Mouse (Mus musculus) midbrain, embryonic 16.5 days (tissue): ENCODE results near the gene Miip. TPM values are rescaled to one million over a fixed set of nuclear protein-coding genes. Genes with fewer than 3 reads are reported as not detected.

Experiments
- ATAC-seq: fragments of 200-750 bp; cut with Nextera tagmentation; 2 replicates; pipeline ENCODE4 v1.8.0; 2017; ENCODE audit warnings: moderate TSS enrichment
- H3K27ac ChIP-seq: fragments of 300-500 bp; sonication (generic); 2 replicates; pipeline ENCODE4 v1.5.1; 2014; ENCODE audit warnings: mild to moderate bottlenecking, low read length, mixed read lengths
- H3K27me3 ChIP-seq: fragments of 300-500 bp; sonication (generic); 2 replicates; pipeline ENCODE4 v1.6.1; 2014; ENCODE audit warnings: low read depth, low read length, mixed read lengths; ENCODE audit not compliant: control insufficient read depth, insufficient read depth
- H3K36me3 ChIP-seq: fragments of 300-500 bp; sonication (generic); 2 replicates; pipeline ENCODE4 v1.6.1; 2014; ENCODE audit warnings: mild to moderate bottlenecking, low read length, moderate library complexity, mixed read lengths; ENCODE audit not compliant: control insufficient read depth, insufficient read depth
- H3K4me1 ChIP-seq: fragments of 300-500 bp; sonication (generic); 2 replicates; pipeline ENCODE4 v1.6.1; 2014; ENCODE audit warnings: mild to moderate bottlenecking, low read length, mixed read lengths; ENCODE audit not compliant: control insufficient read depth, insufficient read depth
- H3K4me2 ChIP-seq: fragments of 300-500 bp; sonication (generic); 2 replicates; pipeline ENCODE4 v1.6.1; 2014; ENCODE audit warnings: mild to moderate bottlenecking, low read length, mixed read lengths
- H3K4me3 ChIP-seq: fragments of 300-500 bp; sonication (generic); 2 replicates; pipeline ENCODE4 v1.5.1; 2014; ENCODE audit warnings: low read depth, mild to moderate bottlenecking, low read length, moderate library complexity, mixed read lengths
- H3K9ac ChIP-seq: fragments of 300-500 bp; sonication (generic); 2 replicates; pipeline ENCODE4 v1.6.1; 2014; ENCODE audit warnings: low read depth, low read length, mixed read lengths
- H3K9me3 ChIP-seq: fragments of 300-500 bp; sonication (generic); replicated peaks from 2 replicates; pipeline ENCODE4 v1.6.1; 2014; ENCODE audit warnings: mild to moderate bottlenecking, low read length, mixed read lengths; ENCODE audit not compliant: control insufficient read depth, poor library complexity, severe bottlenecking
- WGBS: fragments of 180-500 bp; shearing (Covaris S2); extraction: QIAGEN DNeasy Blood & Tissue Kit; methylation state at CpG from one replicate; pipeline ENCODE4 v1.1.7; 2014; 5-methylcytosine and 5-hydroxymethylcytosine counted together
- polyA plus RNA-seq: library from polyadenylated mRNA; unstranded; fragments of >200 nt; fragmentation: Nextera tagmentation; extraction: Ambion mirVana; gene quantifications from 2 replicates; pipeline ENCODE4 v1.2.1, GENCODE M21; 2015

Miip gene
- polyA plus RNA-seq, result 34.8 and 38.8 TPM in 2 replicates

GRCm38 (mm10) chr4:147868450-147869031 lies at the start of gene Miip, which contains the start of gene Fv1:
Miip (minus strand) TSS chr4:147868816.
Fv1 (plus strand) TSS chr4:147868979.
- no peaks in the 10 kb centered on the region for H3K27me3 ChIP-seq
- peak within 1 kb of the TSS; percentile 76 for H3K4me3 ChIP-seq
- peaks cover 15% of the 10 kb centered on the region for H3K36me3 ChIP-seq
- H3K27ac ChIP-seq, result peak within 1 kb of the TSS; percentile 82
- peak within 1 kb of the TSS; percentile 83 for H3K9ac ChIP-seq
- peaks cover 22% of the 10 kb centered on the region for H3K4me1 ChIP-seq
- peak; percentile 97 for ATAC-seq
- no peaks in the 10 kb centered on the region for H3K9me3 ChIP-seq
- peak within 1 kb of the TSS; percentile 84 for H3K4me2 ChIP-seq
- WGBS, result under 1% methylated on average over 30 of the region's 30 CpGs

- no peak overlapping the region for H3K27ac ChIP-seq
- ATAC-seq, result no peak
- H3K9ac ChIP-seq, result no peak overlapping the region
- no peaks in the 10 kb centered on the region for H3K9me3 ChIP-seq
- H3K36me3 ChIP-seq, result no peaks in the 10 kb centered on the region
- H3K27me3 ChIP-seq, result no peaks in the 10 kb centered on the region
- no peak overlapping the region for H3K4me2 ChIP-seq
- 93% methylated on average over 5 of the region's 5 CpGs for WGBS
- peaks cover 4% of the 10 kb centered on the region for H3K4me1 ChIP-seq
- H3K4me3 ChIP-seq, result no peak overlapping the region
Measured at GRCm38 (mm10) chr4:147909486-147909885, 40.9 kb upstream of the Miip start.

- peaks cover 15% of the 10 kb centered on the region for H3K4me1 ChIP-seq
- no peak overlapping the region for H3K9ac ChIP-seq
- WGBS, result 90% methylated on average over 5 of the region's 5 CpGs
- H3K27me3 ChIP-seq, result no peaks in the 10 kb centered on the region
- no peak overlapping the region for H3K4me3 ChIP-seq
- H3K36me3 ChIP-seq, result peaks cover 5% of the 10 kb centered on the region; the same call in 1 of the 2 replicates
- H3K27ac ChIP-seq, result no peak overlapping the region
- no peak for ATAC-seq
- H3K9me3 ChIP-seq, result no peaks in the 10 kb centered on the region
- H3K4me2 ChIP-seq, result no peak overlapping the region
Measured at GRCm38 (mm10) chr4:147906230-147906629, 37.6 kb upstream of the Miip start.

- peak; percentile 57 for ATAC-seq
- peak overlapping the region; percentile 82 for H3K4me3 ChIP-seq
- peaks cover 15% of the 10 kb centered on the region for H3K4me1 ChIP-seq
- H3K4me2 ChIP-seq, result peak overlapping the region; percentile 64
- H3K9ac ChIP-seq, result peak overlapping the region; percentile 79
- H3K27ac ChIP-seq, result peak overlapping the region; percentile 84
- H3K27me3 ChIP-seq, result no peaks in the 10 kb centered on the region
- 0% methylated on average over 8 of the region's 8 CpGs for WGBS
- H3K36me3 ChIP-seq, result peaks cover 7% of the 10 kb centered on the region; the same call in 1 of the 2 replicates
- H3K9me3 ChIP-seq, result no peaks in the 10 kb centered on the region
Measured at GRCm38 (mm10) chr4:147905090-147905659, 36.6 kb upstream of the Miip start.

GRCm38 (mm10) chr4:147904313-147905089 lies 35.9 kb upstream of the Miip start, which contains the start of gene Mfn2:
Mfn2 (minus strand) TSS chr4:147904704.
- WGBS, result under 1% methylated on average over 53 of the region's 59 CpGs
- peak within 1 kb of the TSS; percentile 84 for H3K27ac ChIP-seq
- H3K27me3 ChIP-seq, result no peaks in the 10 kb centered on the region
- peak within 1 kb of the TSS; percentile 79 for H3K9ac ChIP-seq
- peak within 1 kb of the TSS; percentile 82 for H3K4me2 ChIP-seq
- peaks cover 15% of the 10 kb centered on the region for H3K4me1 ChIP-seq
- H3K9me3 ChIP-seq, result no peaks in the 10 kb centered on the region
- peak; percentile 94 for ATAC-seq
- peak within 1 kb of the TSS; percentile 82 for H3K4me3 ChIP-seq
- H3K36me3 ChIP-seq, result peaks cover 11% of the 10 kb centered on the region; the same call in 1 of the 2 replicates

- H3K9ac ChIP-seq, result peak overlapping the region; percentile 79
- H3K4me1 ChIP-seq, result peaks cover 15% of the 10 kb centered on the region
- 92% methylated on average over 3 of the region's 3 CpGs for WGBS
- H3K27me3 ChIP-seq, result no peaks in the 10 kb centered on the region
- peak overlapping the region; percentile 82 for H3K4me3 ChIP-seq
- peak overlapping the region; percentile 82 for H3K4me2 ChIP-seq
- no peak for ATAC-seq
- no peaks in the 10 kb centered on the region for H3K9me3 ChIP-seq
- H3K27ac ChIP-seq, result no peak overlapping the region
- H3K36me3 ChIP-seq, result peaks cover 16% of the 10 kb centered on the region; the same call in 1 of the 2 replicates
Measured at GRCm38 (mm10) chr4:147903601-147904000, 35.0 kb upstream of the Miip start.

GRCm38 (mm10) chr4:147902906-147903500 lies 34.4 kb upstream of the Miip start:
- H3K27ac ChIP-seq, result no peak overlapping the region
- no peak overlapping the region for H3K9ac ChIP-seq
- no peaks in the 10 kb centered on the region for H3K9me3 ChIP-seq
- no peak for ATAC-seq
- H3K36me3 ChIP-seq, result peaks cover 19% of the 10 kb centered on the region; the same call in 1 of the 2 replicates
- 93% methylated on average over 12 of the region's 12 CpGs for WGBS
- no peaks in the 10 kb centered on the region for H3K27me3 ChIP-seq
- peaks cover 15% of the 10 kb centered on the region for H3K4me1 ChIP-seq
- H3K4me3 ChIP-seq, result no peak overlapping the region
- H3K4me2 ChIP-seq, result peak overlapping the region; percentile 82

- Histone ChIP-seq H3K9ac (no peak overlapping the region), H3K36me3 (peaks cover 34% of the 10 kb centered on the region), H3K4me1 (peaks cover 15% of the 10 kb centered on the region), H3K4me2 (no peak overlapping the region), H3K9me3 (no peaks in the 10 kb centered on the region), H3K4me3 (no peak overlapping the region), H3K27ac (no peak overlapping the region), H3K27me3 (no peaks in the 10 kb centered on the region)
- 91% methylated on average over 7 of the region's 7 CpGs for WGBS
- ATAC-seq, result no peak
Measured at GRCm38 (mm10) chr4:147900452-147900851, 31.8 kb upstream of the Miip start.
